Mouse (Mus musculus) hindbrain, embryonic 14.5 days (tissue): Measurements from ENCODE around the gene Abtb1. TPM values are rescaled to one million over a fixed set of nuclear protein-coding genes. Genes with fewer than 3 reads are reported as not detected.

Experiments
- ATAC-seq: fragments of 200-750 bp; cut with Nextera tagmentation; 2 replicates; pipeline ENCODE4 v1.8.0; 2017; ENCODE audit warnings: moderate number of reproducible peaks, mild to moderate bottlenecking, moderate TSS enrichment, moderate library complexity; ENCODE audit not compliant: low FRiP score
- DNase-seq: peaks from one replicate; pipeline ENCODE4 v3.0.0-alpha.2; 2015; ENCODE audit warnings: low spot score
- H3K27ac ChIP-seq: fragments of 300-500 bp; sonication (generic); 2 replicates; pipeline ENCODE4 v1.5.1; 2014; ENCODE audit warnings: mild to moderate bottlenecking, moderate library complexity
- H3K27me3 ChIP-seq: fragments of 300-500 bp; sonication (generic); 2 replicates; pipeline ENCODE4 v1.6.1; 2014; ENCODE audit warnings: mild to moderate bottlenecking, low read length, mixed read lengths; ENCODE audit not compliant: control insufficient read depth, insufficient read depth
- H3K36me3 ChIP-seq: fragments of 300-500 bp; sonication (generic); replicated peaks from 2 replicates; pipeline ENCODE4 v1.6.1; 2014; ENCODE audit not compliant: control insufficient read depth, insufficient read depth
- H3K4me1 ChIP-seq: fragments of 300-500 bp; sonication (generic); replicated peaks from 2 replicates; pipeline ENCODE4 v1.6.1; 2014; ENCODE audit warnings: antibody characterized with exemption, low read length, mixed read lengths; ENCODE audit not compliant: control insufficient read depth, insufficient read depth
- H3K4me2 ChIP-seq: fragments of 300-500 bp; sonication (generic); replicated peaks from 2 replicates; pipeline ENCODE4 v1.6.1; 2014; ENCODE audit warnings: mild to moderate bottlenecking, moderate library complexity
- H3K4me3 ChIP-seq: fragments of 300-500 bp; sonication (generic); replicated peaks from 2 replicates; pipeline ENCODE4 v1.5.1; 2014; ENCODE audit warnings: mild to moderate bottlenecking, low read length
- H3K9ac ChIP-seq: fragments of 300-500 bp; sonication (generic); 2 replicates; pipeline ENCODE4 v1.6.1; 2014
- H3K9me3 ChIP-seq: fragments of 300-500 bp; sonication (generic); 2 replicates; pipeline ENCODE4 v1.6.1; 2016; ENCODE audit warnings: low read length; ENCODE audit not compliant: control insufficient read depth
- WGBS: fragments of 180-500 bp; shearing (Covaris S2); extraction: QIAGEN DNeasy Blood & Tissue Kit; methylation state at CpG from one replicate; pipeline ENCODE4 v1.1.7; 2014; 5-methylcytosine and 5-hydroxymethylcytosine counted together
- polyA plus RNA-seq: library from polyadenylated mRNA; unstranded; fragments of >200 nt; fragmentation: Nextera tagmentation; extraction: Ambion mirVana; gene quantifications from 2 replicates; pipeline ENCODE4 v1.2.1, GENCODE M21; 2014

The Abtb1 gene
- polyA plus RNA-seq, 1 experiment from 2014 or later, result 33.8 TPM

DNA sequence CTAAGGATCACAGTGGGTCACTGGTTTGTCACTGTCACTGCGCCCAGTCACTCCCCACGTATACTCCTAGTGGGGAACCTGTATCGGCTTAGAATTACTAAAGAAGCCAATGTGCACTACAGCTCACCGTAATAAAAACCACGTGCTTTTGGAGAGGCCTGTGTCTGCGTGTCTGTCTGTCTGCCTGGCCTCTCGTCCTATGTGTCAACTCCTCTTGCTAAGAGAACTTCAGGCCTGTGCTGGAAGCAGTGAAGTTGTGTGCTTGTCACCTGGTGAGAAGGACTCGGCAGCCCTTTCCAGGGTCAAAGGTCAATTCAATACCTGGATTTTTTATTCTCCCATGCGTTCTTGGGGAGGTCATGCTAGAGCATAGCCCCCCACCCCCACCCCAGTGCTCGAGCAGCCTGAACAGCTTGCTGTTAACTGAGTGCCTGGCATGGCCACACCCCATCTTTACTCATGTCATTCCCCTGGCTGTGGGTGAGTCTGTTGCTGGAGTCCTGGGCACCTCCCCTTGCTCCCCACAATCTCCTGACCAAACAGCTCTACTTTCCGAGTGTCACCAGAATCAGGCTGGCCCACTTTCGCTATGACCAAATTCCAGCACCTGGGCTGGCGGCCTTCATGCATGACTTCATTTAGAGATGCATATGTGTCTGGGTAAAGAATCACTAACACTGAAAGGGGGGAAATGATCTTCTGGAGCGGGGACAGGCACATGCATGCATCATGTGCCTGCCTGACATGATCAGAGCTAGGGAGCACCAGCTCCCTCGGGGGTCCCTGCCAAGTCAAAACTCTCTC lies 13.4 kb downstream of the Abtb1 start:
- Histone ChIP-seq H3K27me3 (no peaks in the 10 kb centered on the region), H3K9ac (no peak overlapping the region), H3K9me3 (no peaks in the 10 kb centered on the region), H3K4me1 (peaks cover 21% of the 10 kb centered on the region; the same call in 1 of the 2 replicates), H3K4me3 (no peak overlapping the region), H3K27ac (no peak overlapping the region), H3K36me3 (no peaks in the 10 kb centered on the region), H3K4me2 (no peak overlapping the region)
- no peak for ATAC-seq
- 71% methylated on average over 15 of the region's 15 CpGs for WGBS
- DNase-seq, result no peak

DNA sequence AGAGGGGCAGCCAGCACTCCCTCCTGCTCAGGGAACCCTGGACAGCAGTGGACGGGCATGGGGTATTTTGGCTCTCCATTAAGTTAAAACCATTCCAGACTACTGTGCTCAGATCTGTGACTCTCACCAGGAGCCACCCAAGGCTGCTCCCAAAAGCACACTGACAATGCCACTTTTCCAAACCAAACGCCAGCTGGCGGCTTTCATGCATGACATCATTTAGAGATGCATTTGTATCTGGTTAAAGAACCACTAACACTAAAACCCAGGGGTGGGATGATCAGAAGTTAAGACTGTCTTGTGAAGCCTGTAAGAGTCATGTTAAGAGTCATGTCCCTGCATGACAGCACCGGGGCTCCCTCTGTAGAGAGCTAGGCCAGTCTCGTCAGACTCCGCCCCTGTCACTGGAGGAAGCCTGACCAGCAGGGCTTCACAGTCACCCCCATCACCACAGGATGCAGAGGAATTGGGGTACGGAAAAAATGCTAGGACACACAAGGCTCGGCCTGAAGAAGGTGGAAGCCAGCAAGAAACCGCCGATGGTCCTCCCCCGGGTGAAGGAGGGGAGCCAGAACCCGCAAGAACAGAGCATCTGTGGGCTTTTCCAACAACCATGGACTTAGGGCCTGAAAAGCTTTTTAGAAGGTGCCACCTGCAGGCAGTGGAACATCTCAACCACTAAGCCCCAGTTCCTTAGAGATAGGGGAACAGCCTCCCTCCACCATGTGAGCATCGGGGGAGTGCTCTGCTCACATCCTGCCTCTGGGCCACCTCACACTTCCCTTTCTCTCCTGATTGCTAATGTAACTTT lies 14.2 kb downstream of the Abtb1 start:
- WGBS, result 61% methylated on average over 13 of the region's 13 CpGs
- Histone ChIP-seq H3K27me3 (no peaks in the 10 kb centered on the region), H3K9me3 (no peaks in the 10 kb centered on the region), H3K4me1 (peaks cover 21% of the 10 kb centered on the region; the same call in 1 of the 2 replicates), H3K4me3 (no peak overlapping the region), H3K9ac (no peak overlapping the region), H3K36me3 (no peaks in the 10 kb centered on the region), H3K27ac (peak overlapping the region; percentile 32; the same call in 1 of the 2 replicates), H3K4me2 (no peak overlapping the region)
- DNase-seq, result no peak
- ATAC-seq, result no peak

DNA sequence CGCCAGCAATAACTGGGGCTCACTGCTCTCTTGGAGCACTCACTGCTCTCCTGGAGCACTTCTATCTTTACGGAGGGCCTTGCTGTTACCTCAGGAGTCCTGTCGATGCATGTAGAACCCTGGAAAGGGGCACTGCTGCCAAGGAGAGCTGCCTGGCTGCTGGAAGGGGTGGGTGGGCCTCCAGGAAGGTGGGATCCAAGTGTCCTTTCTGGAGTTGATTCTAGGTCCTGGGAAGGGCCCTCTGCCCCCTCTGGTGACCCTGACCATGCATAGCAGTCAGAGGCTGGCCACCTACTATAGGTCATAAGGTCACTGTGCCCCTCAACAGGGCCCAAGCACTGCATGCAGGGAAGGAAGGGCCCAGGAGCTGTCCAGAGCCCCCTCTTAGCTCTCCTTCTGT lies 14.8 kb downstream of the Abtb1 start:
- Histone ChIP-seq H3K4me3 (no peak overlapping the region), H3K4me1 (peaks cover 21% of the 10 kb centered on the region; the same call in 1 of the 2 replicates), H3K36me3 (no peaks in the 10 kb centered on the region), H3K9ac (no peak overlapping the region), H3K9me3 (no peaks in the 10 kb centered on the region), H3K27ac (peak overlapping the region; percentile 32; the same call in 1 of the 2 replicates), H3K4me2 (no peak overlapping the region), H3K27me3 (no peaks in the 10 kb centered on the region)
- ATAC-seq, result no peak
- no peak for DNase-seq
- WGBS, result 83% methylated on average over 3 of the region's 3 CpGs

DNA sequence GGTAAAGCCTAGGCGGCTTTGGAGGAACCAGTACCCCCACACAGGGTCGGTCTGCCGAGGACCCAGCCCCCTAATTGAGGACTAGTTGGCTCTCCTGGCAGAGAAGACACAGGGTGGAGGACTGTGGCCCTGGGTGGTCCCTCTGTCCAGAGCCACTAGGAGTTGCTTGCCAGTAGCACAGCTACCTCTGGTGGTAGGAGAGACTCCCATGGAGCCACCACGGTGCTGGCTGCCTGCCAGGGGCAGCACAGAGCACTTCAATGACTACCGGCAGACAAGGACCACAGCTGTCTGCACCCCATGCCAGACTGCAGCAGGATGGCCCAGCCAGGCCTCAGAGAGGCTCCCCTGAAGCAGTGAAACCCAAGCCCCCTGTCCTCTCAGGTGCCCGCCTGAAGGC lies 15.2 kb downstream of the Abtb1 start:
- H3K36me3 ChIP-seq, result no peaks in the 10 kb centered on the region
- WGBS, result 41% methylated on average over 6 of the region's 6 CpGs
- ATAC-seq (peak; percentile 56; the same call in 1 of the 2 replicates), DNase-seq (peak; percentile 50)
- 0 out of 2 replicates have a peak overlapping the region, but pooled peaks have one; percentile 32 for H3K27ac ChIP-seq
- H3K4me3 ChIP-seq, result no peak overlapping the region
- no peak overlapping the region for H3K9ac ChIP-seq
- H3K4me2 ChIP-seq, result no peak overlapping the region
- H3K27me3 ChIP-seq, result no peaks in the 10 kb centered on the region
- peaks cover 21% of the 10 kb centered on the region; the same call in 1 of the 2 replicates for H3K4me1 ChIP-seq
- H3K9me3 ChIP-seq, result no peaks in the 10 kb centered on the region

DNA sequence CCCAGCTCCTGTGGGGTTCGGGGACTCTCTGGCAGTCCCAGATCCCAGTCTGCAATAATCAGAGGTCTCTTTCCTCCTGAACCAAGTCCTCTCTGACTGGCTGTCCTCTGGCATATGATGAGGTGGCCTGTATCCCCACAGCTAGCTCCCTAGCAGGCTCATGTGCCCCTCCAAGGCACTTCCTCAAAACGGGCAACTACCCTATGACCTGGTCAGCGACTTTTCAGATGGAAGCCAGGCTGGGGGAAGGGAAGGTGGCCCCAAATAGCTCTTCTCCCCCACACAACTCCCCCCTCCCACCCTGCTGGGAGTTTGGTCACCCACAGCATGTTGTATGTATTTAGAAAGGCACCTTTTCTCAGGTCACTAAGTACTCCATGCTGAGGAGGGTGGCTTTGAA lies 15.7 kb downstream of the Abtb1 start:
- no peak overlapping the region for H3K27ac ChIP-seq
- no peaks in the 10 kb centered on the region for H3K36me3 ChIP-seq
- WGBS, result 63% methylated on average over 3 of the region's 3 CpGs
- H3K9ac ChIP-seq, result no peak overlapping the region
- H3K4me1 ChIP-seq, result peaks cover 18% of the 10 kb centered on the region; the same call in 1 of the 2 replicates
- no peaks in the 10 kb centered on the region for H3K9me3 ChIP-seq
- H3K4me2 ChIP-seq, result no peak overlapping the region
- DNase-seq, result no peak
- no peak for ATAC-seq
- H3K4me3 ChIP-seq, result no peak overlapping the region
- no peaks in the 10 kb centered on the region for H3K27me3 ChIP-seq

DNA sequence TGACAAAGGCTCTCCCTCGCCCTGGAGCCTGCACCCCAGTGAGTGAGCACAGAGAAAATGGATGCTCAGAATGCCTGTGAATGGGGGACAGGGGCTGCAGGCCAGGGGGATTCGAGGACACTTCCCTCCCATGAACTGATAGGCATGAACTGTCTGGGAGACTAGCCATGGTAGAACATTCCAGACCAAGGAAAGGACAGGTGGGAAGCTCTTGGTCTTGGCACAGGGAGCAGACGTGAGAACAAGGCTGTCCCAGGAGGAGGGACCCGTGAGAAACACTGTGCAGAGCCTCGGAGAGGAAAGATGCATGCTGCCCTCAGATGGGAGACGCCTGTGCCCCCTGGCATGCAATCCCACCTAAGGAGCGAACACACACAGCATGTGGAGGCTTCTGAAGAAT lies 17.6 kb downstream of the Abtb1 start:
- DNase-seq (no peak), ATAC-seq (no peak)
- WGBS, result 59% methylated on average over 7 of the region's 7 CpGs
- no peaks in the 10 kb centered on the region for H3K9me3 ChIP-seq
- no peak overlapping the region for H3K4me3 ChIP-seq
- no peaks in the 10 kb centered on the region for H3K36me3 ChIP-seq
- no peak overlapping the region for H3K9ac ChIP-seq
- H3K27me3 ChIP-seq, result no peaks in the 10 kb centered on the region
- peaks cover 18% of the 10 kb centered on the region; the same call in 1 of the 2 replicates for H3K4me1 ChIP-seq
- no peak overlapping the region for H3K4me2 ChIP-seq
- H3K27ac ChIP-seq, result no peak overlapping the region

DNA sequence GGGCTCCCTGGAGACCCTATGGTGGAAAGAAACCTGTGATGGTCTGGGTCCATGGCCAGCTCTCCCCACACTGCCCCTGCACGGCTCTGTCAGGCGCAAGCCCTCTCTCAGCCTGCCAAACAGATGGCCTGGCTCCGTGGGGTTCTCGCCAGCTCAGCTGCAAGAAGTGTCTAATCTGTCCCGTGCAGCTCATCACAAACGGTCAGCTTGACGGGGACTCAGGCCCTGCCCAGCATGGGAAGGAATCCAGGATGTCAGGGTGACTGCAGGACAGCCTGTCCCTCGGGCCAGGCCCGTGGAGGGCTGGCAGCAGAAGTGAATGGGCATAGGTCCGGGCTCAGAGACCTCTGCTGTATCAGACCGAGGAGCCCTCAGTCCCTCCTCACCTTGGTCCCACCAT lies 19.9 kb downstream of the Abtb1 start:
- H3K27ac ChIP-seq, result no peak overlapping the region
- DNase-seq (no peak), ATAC-seq (no peak)
- H3K36me3 ChIP-seq, result no peaks in the 10 kb centered on the region
- peaks cover 7% of the 10 kb centered on the region; the same call in 1 of the 2 replicates for H3K4me1 ChIP-seq
- no peaks in the 10 kb centered on the region for H3K27me3 ChIP-seq
- no peak overlapping the region for H3K9ac ChIP-seq
- H3K4me3 ChIP-seq, result no peak overlapping the region
- no peak overlapping the region for H3K4me2 ChIP-seq
- no peaks in the 10 kb centered on the region for H3K9me3 ChIP-seq
- 68% methylated on average over 11 of the region's 11 CpGs for WGBS

DNA sequence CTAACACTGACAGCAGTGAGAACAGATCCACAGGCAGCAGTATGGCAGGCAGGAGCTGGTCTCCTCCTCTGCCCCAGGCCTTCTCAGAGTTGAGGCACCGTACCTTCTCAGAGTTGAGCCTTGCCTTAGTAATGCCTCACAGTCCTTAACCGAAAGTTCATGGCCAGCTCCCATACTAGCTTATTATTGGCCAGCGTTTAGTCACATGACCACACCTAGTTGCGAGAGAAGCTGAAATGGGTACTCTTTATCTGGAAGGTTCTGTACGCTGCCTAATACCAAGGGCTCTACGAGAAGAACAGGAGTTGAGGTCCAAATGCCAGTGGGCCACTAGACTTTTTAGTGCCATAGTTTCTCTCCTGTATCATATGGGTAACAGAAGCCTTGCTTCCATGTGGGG lies 20.5 kb downstream of the Abtb1 start:
- Histone ChIP-seq H3K4me1 (0 out of 2 replicates have a peak, but pooled peaks cover 1% of the 10 kb centered on the region), H3K4me3 (no peak overlapping the region), H3K27ac (no peak overlapping the region), H3K36me3 (no peaks in the 10 kb centered on the region), H3K4me2 (no peak overlapping the region), H3K9ac (no peak overlapping the region), H3K9me3 (no peaks in the 10 kb centered on the region), H3K27me3 (no peaks in the 10 kb centered on the region)
- 93% methylated on average over 6 of the region's 6 CpGs for WGBS
- ATAC-seq (no peak), DNase-seq (no peak)

DNA sequence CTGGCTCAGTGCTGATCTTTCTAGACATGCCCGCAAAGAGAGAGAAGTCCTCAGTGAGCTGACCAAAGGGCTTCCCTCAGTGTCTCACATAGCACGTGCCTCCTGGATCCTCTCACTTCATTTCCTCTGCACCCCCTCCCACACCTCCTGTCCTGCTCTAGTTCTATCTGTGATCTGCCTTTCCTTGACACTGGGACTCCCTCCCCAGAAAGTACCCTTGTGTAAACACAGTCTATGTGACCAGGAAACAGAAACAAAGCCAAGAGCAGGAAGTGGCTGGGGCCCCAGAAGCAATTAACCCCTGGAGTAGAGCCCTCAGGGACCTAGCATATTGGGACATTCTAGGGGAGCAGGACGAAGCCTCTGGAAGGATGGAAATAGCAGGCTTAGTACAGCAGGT lies 20.9 kb downstream of the Abtb1 start:
- Histone ChIP-seq H3K9ac (no peak overlapping the region), H3K4me3 (no peak overlapping the region), H3K4me2 (no peak overlapping the region), H3K4me1 (no peaks in the 10 kb centered on the region), H3K27me3 (no peaks in the 10 kb centered on the region), H3K27ac (no peak overlapping the region), H3K36me3 (no peaks in the 10 kb centered on the region), H3K9me3 (no peaks in the 10 kb centered on the region)
- WGBS, result 63% methylated on average over 3 of the region's 3 CpGs
- ATAC-seq, result no peak
- no peak for DNase-seq
